Mouse (Mus musculus) CH12.LX (cell line): ENCODE measurements around the gene Ptbp3. TPM values are rescaled to one million over a fixed set of nuclear protein-coding genes. Genes with fewer than 3 reads are reported as not detected.

Experiments
- DNase-seq: peaks from one replicate; pipeline ENCODE4 v3.0.0-alpha.2; 2013; ENCODE audit errors: extremely low read depth
- H3K27ac ChIP-seq: 2 replicates; pipeline ENCODE4 v1.5.1; 2012; ENCODE audit warnings: low read depth, mild to moderate bottlenecking, control low read depth, moderate library complexity; ENCODE audit not compliant: insufficient read depth
- H3K27me3 ChIP-seq: replicated peaks from 2 replicates; pipeline ENCODE3; 2012; ENCODE audit warnings: inconsistent platforms
- H3K36me3 ChIP-seq, 2 experiments: replicated peaks in 1 of 2; 2 replicates each; pipeline versions ENCODE3 to v1.6.1; 2012; ENCODE audit warnings: inconsistent platforms in 1 of 2, low read length in 1 of 2, mild to moderate bottlenecking in 1 of 2, mixed read lengths in 1 of 2, moderate library complexity in 1 of 2; ENCODE audit not compliant: control insufficient read depth in 1 of 2, insufficient read depth in 1 of 2
- H3K4me1 ChIP-seq, 2 experiments: 2 replicates each; pipeline ENCODE4 v1.6.1; 2012; ENCODE audit warnings: inconsistent platforms in 1 of 2, moderate library complexity in 1 of 2; ENCODE audit not compliant: insufficient read depth in 2 of 2, control insufficient read depth in 1 of 2
- H3K4me2 ChIP-seq: 2 replicates; pipeline ENCODE4 v1.6.1; 2012; ENCODE audit warnings: low read depth, mild to moderate bottlenecking, control low read depth; ENCODE audit not compliant: poor library complexity, insufficient read depth, severe bottlenecking
- H3K4me3 ChIP-seq, 3 experiments: fragments of 150-350 bp in 1 of 3; sonication (generic) in 1 of 3; replicated peaks in 1 of 3; 2 replicates each; pipeline versions ENCODE3 to v1.5.1; 2011 to 2012; ENCODE audit warnings: low read depth in 2 of 3, low read length in 2 of 3, mild to moderate bottlenecking in 2 of 3, moderate library complexity in 2 of 3, control low read depth in 1 of 3, improper control_type of control experiment in 1 of 3, inconsistent platforms in 1 of 3, mixed read lengths in 1 of 3; ENCODE audit not compliant: poor library complexity in 1 of 3
- H3K79me2 ChIP-seq: replicated peaks from 2 replicates; pipeline ENCODE4 v1.6.1; 2012; ENCODE audit warnings: mild to moderate bottlenecking, moderate library complexity; ENCODE audit not compliant: control insufficient read depth, poor library complexity, insufficient read depth, severe bottlenecking; ENCODE audit errors: extremely low read depth
- H3K9ac ChIP-seq: 2 replicates; pipeline ENCODE4 v1.6.1; 2012; ENCODE audit warnings: low read depth, mild to moderate bottlenecking, control low read depth, moderate library complexity; ENCODE audit not compliant: insufficient read depth
- H3K9me3 ChIP-seq: replicated peaks from 2 replicates; pipeline ENCODE3; 2012; ENCODE audit warnings: low read length, inconsistent platforms, mixed read lengths
- CHD1 ChIP-seq: IDR thresholded peaks from 2 replicates; pipeline ENCODE4 v1.6.1; 2012; ENCODE audit warnings: low read depth, low read length, improper control_type of control experiment, inconsistent platforms
- CHD2 ChIP-seq: IDR thresholded peaks from 2 replicates; pipeline ENCODE4 v1.6.1; 2011; ENCODE audit warnings: low read length, improper control_type of control experiment
- CTCF ChIP-seq, 2 experiments: IDR thresholded peaks in 1 of 2; conservative IDR thresholded peaks in 1 of 2; 2 replicates each; pipeline ENCODE4 v1.5.1; 2011 to 2012; ENCODE audit warnings: low read depth in 2 of 2, low read length in 2 of 2, improper control_type of control experiment in 1 of 2, inconsistent platforms in 1 of 2, mild to moderate bottlenecking in 1 of 2, moderate library complexity in 1 of 2
- E2F4 ChIP-seq: IDR thresholded peaks from 2 replicates; pipeline ENCODE4 v1.6.1; 2011; ENCODE audit warnings: low read depth, low read length, improper control_type of control experiment; ENCODE audit not compliant: insufficient replicate concordance
- ELF1 ChIP-seq: IDR thresholded peaks from 2 replicates; pipeline ENCODE4 v1.6.1; 2014; ENCODE audit warnings: low read depth, mild to moderate bottlenecking, inconsistent platforms, low read length, improper control_type of control experiment
- ETS1 ChIP-seq: conservative IDR thresholded peaks from 2 replicates; pipeline ENCODE4 v1.6.1; 2012; ENCODE audit warnings: low read depth, mild to moderate bottlenecking, inconsistent platforms, low read length, improper control_type of control experiment, moderate library complexity
- GABPA ChIP-seq: IDR thresholded peaks from 2 replicates; pipeline ENCODE4 v1.6.1; 2012; ENCODE audit warnings: low read depth, low read length, improper control_type of control experiment, inconsistent platforms; ENCODE audit not compliant: insufficient replicate concordance
- IRF4 ChIP-seq: IDR thresholded peaks from 2 replicates; pipeline ENCODE4 v1.6.1; 2014; ENCODE audit warnings: low read depth, mild to moderate bottlenecking, inconsistent platforms, low read length, improper control_type of control experiment
- JUN ChIP-seq: IDR thresholded peaks from 2 replicates; pipeline ENCODE4 v1.6.1; 2011; ENCODE audit warnings: low read depth, mild to moderate bottlenecking, low read length, improper control_type of control experiment, moderate library complexity; ENCODE audit not compliant: insufficient read depth
- KAT2A ChIP-seq: IDR thresholded peaks from 2 replicates; pipeline ENCODE4 v1.6.1; 2012; ENCODE audit warnings: low read length, improper control_type of control experiment, inconsistent platforms; ENCODE audit not compliant: insufficient replicate concordance
- MAZ ChIP-seq: IDR thresholded peaks from 2 replicates; pipeline ENCODE4 v1.6.1; 2012; ENCODE audit warnings: low read depth, mild to moderate bottlenecking, inconsistent platforms, low read length, improper control_type of control experiment, moderate library complexity
- MYC ChIP-seq: IDR thresholded peaks from 2 replicates; pipeline ENCODE4 v1.6.1; 2011; ENCODE audit warnings: low read depth, mild to moderate bottlenecking, improper control_type of control experiment, low read length
- NRF1 ChIP-seq: IDR thresholded peaks from 2 replicates; pipeline ENCODE4 v1.6.1; 2014; ENCODE audit warnings: low read depth, mild to moderate bottlenecking, inconsistent platforms, low read length, improper control_type of control experiment, moderate library complexity
- POLR2A ChIP-seq: IDR thresholded peaks from 2 replicates; pipeline ENCODE4 v1.6.1; 2011; ENCODE audit warnings: low read depth, mild to moderate bottlenecking, improper control_type of control experiment, low read length
- POLR2AphosphoS2 ChIP-seq: IDR thresholded peaks from 2 replicates; pipeline ENCODE4 v1.6.1; 2011; ENCODE audit warnings: low read depth, low read length, improper control_type of control experiment
- RCOR1 ChIP-seq: conservative IDR thresholded peaks from 2 replicates; pipeline ENCODE4 v1.6.1; 2012; ENCODE audit warnings: low read depth, mild to moderate bottlenecking, inconsistent platforms, low read length, improper control_type of control experiment
- SIN3A ChIP-seq: IDR thresholded peaks from 2 replicates; pipeline ENCODE4 v1.6.1; 2012; ENCODE audit warnings: low read length, improper control_type of control experiment, inconsistent platforms
- SMC3 ChIP-seq: IDR thresholded peaks from 2 replicates; pipeline ENCODE4 v1.6.1; 2011; ENCODE audit warnings: low read depth, low read length, improper control_type of control experiment
- TBP ChIP-seq: conservative IDR thresholded peaks from 2 replicates; pipeline ENCODE4 v1.6.1; 2011; ENCODE audit warnings: low read depth, low read length, improper control_type of control experiment
- TCF12 ChIP-seq: IDR thresholded peaks from 2 replicates; pipeline ENCODE4 v1.6.1; 2014; ENCODE audit warnings: low read depth, mild to moderate bottlenecking, inconsistent platforms, low read length, improper control_type of control experiment
- UBTF ChIP-seq: IDR thresholded peaks from 2 replicates; pipeline ENCODE4 v1.6.1; 2012; ENCODE audit warnings: low read depth, mild to moderate bottlenecking, inconsistent platforms, low read length, improper control_type of control experiment, moderate library complexity
- ZMIZ1 ChIP-seq: IDR thresholded peaks from 2 replicates; pipeline ENCODE4 v1.6.1; 2012; ENCODE audit warnings: low read depth, mild to moderate bottlenecking, inconsistent platforms, low read length, improper control_type of control experiment
- ZNF384 ChIP-seq: IDR thresholded peaks from 2 replicates; pipeline ENCODE4 v1.6.1; 2012; ENCODE audit warnings: low read depth, low read length, improper control_type of control experiment, inconsistent platforms
- dilution Hi-C: fragments of 300-500 bp; cut with MboI; formaldehyde crosslinking; loops from 2 replicates; pipeline ENCODE4 v1.14.3; 2020; ENCODE audit warnings: low sequenced_read_pairs; ENCODE audit not compliant: extremely low pct_unique_long_range_greater_than_20kb, extremely low pct_ligation_motif_present
- in situ Hi-C: fragments of 300-500 bp; cut with MboI; formaldehyde crosslinking; loops from 3 replicates; pipeline ENCODE4 v1.14.3; 2019; ENCODE audit warnings: low sequenced_read_pairs, low pct_ligation_motif_present, low pct_unique_long_range_greater_than_20kb, mixed read lengths
- polyA plus RNA-seq: library from polyadenylated mRNA; unstranded; fragments of >175 nt; gene quantifications from 2 replicates; pipeline ENCODE4 v1.2.1, GENCODE M21; 2012; ENCODE audit warnings: low read depth; ENCODE audit not compliant: insufficient read length
- total RNA-seq, 2 experiments: library from RNA; depleted of rRNA; stranded (reverse); fragments of 300-350 nt in 1 of 2; fragments of >200 nt in 1 of 2; gene quantifications; 2 replicates each; pipeline ENCODE4 v1.2.3; 2012 to 2014

Gene Ptbp3
- total and polyA plus RNA-seq, 3 experiments: 45.2 to 81.4 (median 48.1) TPM

- TF ChIP-seq SIN3A: no peak
- TF ChIP-seq CTCF (conservative IDR thresholded peaks at IDR 0.05 in 1 of 2, IDR thresholded peaks at IDR 0.05 in 1 of 2; ENCODE audit: low read depth in 2 of 2, low read length in 2 of 2): no peak
- TF ChIP-seq CHD1: no peak
- TF ChIP-seq JUN: no peak
- no peak for TF ChIP-seq TCF12
- TF ChIP-seq TBP: no peak
- no peak for TF ChIP-seq ELF1
- TF ChIP-seq POLR2A: no peak
- TF ChIP-seq IRF4: no peak
- TF ChIP-seq ZNF384: no peak
- no peak for TF ChIP-seq RCOR1
- TF ChIP-seq MAZ: no peak
- no peak for TF ChIP-seq SMC3
- TF ChIP-seq GABPA: no peak
- Histone ChIP-seq H3K27ac (no peak overlapping the region), H3K4me2 (no peak overlapping the region), H3K9me3 (no peaks in the 10 kb centered on the region), H3K79me2 (no peaks in the 10 kb centered on the region), H3K4me1 (0 out of 4 replicates have a peak, but pooled peaks cover 0 to 2% of the 10 kb centered on the region in 2 experiments), H3K9ac (no peak overlapping the region), H3K27me3 (no peaks in the 10 kb centered on the region), H3K4me3 (no peak overlapping the region), H3K36me3 (no peaks in the 10 kb centered on the region)
- no peak for DNase-seq
- in situ Hi-C loops: no loop called here
- dilution Hi-C loops: no loop called here
Measured at GRCm38 (mm10) chr4:59429128-59429527, 120.0 kb downstream of the Ptbp3 start.

- no peaks in the 10 kb centered on the region for H3K36me3 ChIP-seq
- no peak overlapping the region for H3K9ac ChIP-seq
- TF ChIP-seq RCOR1 (no peak), ZMIZ1 (no peak), TBP (no peak), KAT2A (no peak), SIN3A (no peak), NRF1 (no peak), ETS1 (no peak), MYC (no peak), POLR2AphosphoS2 (no peak), UBTF (no peak), E2F4 (no peak), GABPA (no peak), IRF4 (no peak), CHD2 (no peak), ELF1 (no peak)
- TF ChIP-seq, all 38 proteins: peak for 0
- H3K4me1 ChIP-seq: 0 out of 4 replicates have a peak, but pooled peaks cover 0 to 2% of the 10 kb centered on the region in 2 experiments
- in situ Hi-C loops: no loop called here
- H3K79me2 ChIP-seq: no peaks in the 10 kb centered on the region
- H3K4me3 ChIP-seq: no peak overlapping the region
- no peaks in the 10 kb centered on the region for H3K27me3 ChIP-seq
- H3K27ac ChIP-seq: no peak overlapping the region
- no peak overlapping the region for H3K4me2 ChIP-seq
- no peak for DNase-seq
- dilution Hi-C loops: no loop called here
- no peaks in the 10 kb centered on the region for H3K9me3 ChIP-seq
Measured at GRCm38 (mm10) chr4:59426429-59426828, 122.7 kb downstream of the Ptbp3 start.
